Mouse (Mus musculus) gastrocnemius, postnatal 4 days (tissue): Measurements from ENCODE around the gene Il4. TPM values are rescaled to one million over a fixed set of nuclear protein-coding genes. Genes with fewer than 3 reads are reported as not detected.
A peak's percentile ranks its signal among the peaks of the same experiment; 100 is the strongest.

Source experiments
- DNase-seq, 2 experiments: peaks; one replicate each; pipeline ENCODE4 v3.0.0; 2021 to 2022; ENCODE audit warnings: low spot score in 2 of 2, mixed read lengths in 2 of 2
- long read RNA-seq, 2 experiments: library from polyadenylated mRNA; stranded (forward); transcript quantifications; one replicate each; pipeline ENCODE4 v2.0.0; 2021
- total RNA-seq, 2 experiments: library from RNA; stranded (reverse); gene quantifications; 2 replicates each; pipeline ENCODE4 v1.2.3; 2021

Gene Il4
- total RNA-seq, result under 1 TPM in 1 of 2 experiments, not detected in 1; 0.65 TPM
- long read RNA-seq, experiment 1, result 0 reads
- long read RNA-seq, experiment 2, partial matches to known transcripts, result 0 of 1 reads
- long read RNA-seq, experiment 2, other reads (novel, unspliced or antisense), result 1 of 1 reads

- DNase-seq, result no peak
These were observed at the start of gene Il4 for GRCm38 (mm10) chr11:53618619-53619198. Gene Il4, minus strand, starts transcription at chr11:53618669.

- no peak for DNase-seq
These were observed 45.6 kb upstream of the Il4 start for GRCm38 (mm10) chr11:53664091-53664490.

GRCm38 (mm10) chr11:53662794-53663674 lies 44.6 kb upstream of the Il4 start:
- DNase-seq, result no peak

- no peak for DNase-seq
These were observed 39.4 kb upstream of the Il4 start for GRCm38 (mm10) chr11:53657828-53658227.

GRCm38 (mm10) chr11:53657381-53657780 lies 38.9 kb upstream of the Il4 start:
- DNase-seq, result no peak

- no peak for DNase-seq
These were observed 38.2 kb upstream of the Il4 start for GRCm38 (mm10) chr11:53656558-53657202.

GRCm38 (mm10) chr11:53655043-53655442 lies 36.6 kb upstream of the Il4 start:
- no peak for DNase-seq

- no peak for DNase-seq
These were observed 34.0 kb upstream of the Il4 start for GRCm38 (mm10) chr11:53652427-53652826.

GRCm38 (mm10) chr11:53651441-53651840 lies 33.0 kb upstream of the Il4 start:
- DNase-seq, result no peak

GRCm38 (mm10) chr11:53644017-53644416 lies 25.5 kb upstream of the Il4 start:
- no peak for DNase-seq

GRCm38 (mm10) chr11:53642744-53643279 lies 24.3 kb upstream of the Il4 start:
- no peak for DNase-seq

GRCm38 (mm10) chr11:53637803-53638260 lies 19.4 kb upstream of the Il4 start:
- no peak for DNase-seq

- no peak for DNase-seq
These were observed 18.8 kb upstream of the Il4 start for GRCm38 (mm10) chr11:53637046-53637802.

GRCm38 (mm10) chr11:53636183-53636646 lies 17.7 kb upstream of the Il4 start:
- peak in 1 of 2 experiments; percentile 28 for DNase-seq

GRCm38 (mm10) chr11:53635590-53636182 lies 17.2 kb upstream of the Il4 start:
- no peak for DNase-seq

- DNase-seq, result no peak
These were observed 16.1 kb upstream of the Il4 start, which contains the start of gene Il13 for GRCm38 (mm10) chr11:53634556-53634955. Gene Il13, minus strand, starts transcription at chr11:53634702.

- DNase-seq, result no peak
These were observed 15.2 kb upstream of the Il4 start for GRCm38 (mm10) chr11:53633644-53634043.

GRCm38 (mm10) chr11:53632122-53632733 lies 13.8 kb upstream of the Il4 start:
- DNase-seq, result no peak

- peak; percentile 54 to 72 for DNase-seq
These were observed 9.4 kb upstream of the Il4 start for GRCm38 (mm10) chr11:53627859-53628258.
